Mouse (Mus musculus) small intestine, adult 2 months (tissue): ENCODE measurements around the gene Serpina12. TPM values are rescaled to one million over a fixed set of nuclear protein-coding genes. Genes with fewer than 3 reads are reported as not detected.

Experiments
- H3K27ac ChIP-seq: fragments of 200-500 bp; 2 replicates; pipeline ENCODE4 v1.5.1; 2012; ENCODE audit warnings: low read depth, low read length, control low read depth, inconsistent platforms; ENCODE audit not compliant: insufficient read depth
- H3K27me3 ChIP-seq: fragments of 200-500 bp; 2 replicates; pipeline ENCODE4 v1.6.1; 2012; ENCODE audit warnings: mild to moderate bottlenecking, moderate library complexity, low read length, inconsistent platforms; ENCODE audit not compliant: control insufficient read depth, insufficient read depth
- H3K36me3 ChIP-seq: fragments of 200-500 bp; 2 replicates; pipeline ENCODE4 v1.6.1; 2012; ENCODE audit warnings: mild to moderate bottlenecking, low read length, control low read depth, inconsistent platforms; ENCODE audit not compliant: control insufficient read depth, insufficient read depth
- H3K4me1 ChIP-seq: fragments of 200-500 bp; 2 replicates; pipeline ENCODE4 v1.6.1; 2012; ENCODE audit warnings: low read length, inconsistent platforms, mixed read lengths; ENCODE audit not compliant: control insufficient read depth, insufficient read depth, insufficient read length
- H3K4me3 ChIP-seq: fragments of 200-500 bp; 2 replicates; pipeline ENCODE4 v1.5.1; 2012; ENCODE audit warnings: low read depth, mild to moderate bottlenecking, control low read depth, inconsistent platforms, low read length, moderate library complexity
- CTCF ChIP-seq: fragments of 200-500 bp; IDR thresholded peaks from 2 replicates; pipeline ENCODE4 v1.5.1; 2012; ENCODE audit warnings: low read depth, mild to moderate bottlenecking, control low read depth, inconsistent platforms, low read length, moderate library complexity, mixed read lengths; ENCODE audit not compliant: insufficient replicate concordance, insufficient read length; ENCODE audit errors: extremely low read depth
- POLR2A ChIP-seq: fragments of 200-500 bp; IDR thresholded peaks from 2 replicates; pipeline ENCODE4 v1.6.1; 2012; ENCODE audit warnings: low read depth, mild to moderate bottlenecking, control low read depth, inconsistent platforms, low read length, moderate library complexity
- WGBS: fragments of 180-500 bp; shearing (Covaris S2); methylation state at CpG from one replicate; pipeline ENCODE4 v1.1.7; 2018; 5-methylcytosine and 5-hydroxymethylcytosine counted together
- polyA plus RNA-seq: library from polyadenylated mRNA; depleted of rRNA; stranded (reverse); fragments of >200 nt; gene quantifications from 2 replicates; pipeline ENCODE4 v1.2.3, GENCODE M21; 2012; rRNA removed

Gene Serpina12
- polyA plus RNA-seq, 1 experiment, result not detected

DNA sequence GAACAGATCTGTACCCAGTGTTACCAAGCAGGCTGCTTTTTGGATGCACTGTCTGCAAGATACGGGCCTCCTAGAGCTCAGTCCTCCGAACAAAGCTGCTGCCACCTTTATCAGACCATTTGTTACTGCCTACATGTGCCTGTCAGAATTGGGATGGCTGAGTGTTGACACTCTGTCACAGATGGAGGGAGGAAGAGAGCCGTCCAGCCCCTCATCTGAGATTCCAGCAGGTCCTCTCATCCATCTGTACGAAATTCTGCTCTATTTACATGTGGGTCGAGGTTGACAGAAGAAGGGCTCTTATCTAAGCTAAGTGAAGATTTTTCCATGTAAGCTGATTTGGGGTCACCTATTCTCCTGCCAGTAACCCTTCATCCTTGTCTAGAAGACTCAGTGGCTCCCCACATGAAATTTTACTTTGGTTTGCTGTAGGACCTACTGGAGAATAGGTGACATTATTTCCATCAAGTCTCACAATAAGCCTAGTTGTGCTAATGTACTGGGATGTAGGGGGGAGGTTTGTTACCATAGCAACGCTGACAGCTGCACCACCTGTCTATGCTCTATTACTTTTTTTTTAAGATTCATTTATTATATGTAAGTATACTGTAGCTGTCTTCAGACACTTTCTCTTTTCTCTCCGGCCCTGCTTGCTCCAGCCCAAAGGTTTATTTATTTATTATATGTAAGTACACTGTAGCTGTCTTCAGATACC lies 62.4 kb downstream of the Serpina12 start:
- WGBS, result 67% methylated on average over 7 of the region's 7 CpGs

More for the DNA sequence above, 62.4 kb downstream of the Serpina12 start:
- Histone ChIP-seq H3K27ac (no peak overlapping the region), H3K4me3 (no peak overlapping the region), H3K4me1 (no peaks in the 10 kb centered on the region), H3K36me3 (no peaks in the 10 kb centered on the region), H3K27me3 (no peaks in the 10 kb centered on the region; the same call in 1 of the 2 replicates)
- no peak for TF ChIP-seq CTCF
- TF ChIP-seq POLR2A, result no peak

Other genes with a start within 250 kb of the Serpina12 start
- 1.2 and 7.9 TPM in 2 replicates for gene Serpina1b, start 214.1 kb downstream of the Serpina12 start, polyA plus RNA-seq
- gene Serpina1a, start 180.9 kb downstream of the Serpina12 start, polyA plus RNA-seq, result 0.48 and 0.90 TPM in 2 replicates
- 0.20 and 0.84 TPM in 2 replicates for gene Serpina1c, start 139.6 kb downstream of the Serpina12 start, polyA plus RNA-seq
- gene Serpina1e, start 85.5 kb downstream of the Serpina12 start, polyA plus RNA-seq, result 0.55 and 0.84 TPM in 2 replicates
- 0.08 and 0.17 TPM in 2 replicates for gene Serpina11, start 54.5 kb downstream of the Serpina12 start, polyA plus RNA-seq
- 0.13 TPM in 1 of 2 replicates, not detected in the other for gene Serpina9, start 30.7 kb downstream of the Serpina12 start, polyA plus RNA-seq
- not detected in 2 replicates for gene Serpina5, start 56.7 kb upstream of the Serpina12 start, polyA plus RNA-seq
- gene Serpina3a, start 68.3 kb upstream of the Serpina12 start, polyA plus RNA-seq, result not detected in 2 replicates
- gene Serpina3b, start 83.6 kb upstream of the Serpina12 start, polyA plus RNA-seq, result not detected in 2 replicates
- gene Serpina3c, start 109.4 kb upstream of the Serpina12 start, polyA plus RNA-seq, result 0.11 and 0.14 TPM in 2 replicates
- 1.2 and 1.8 TPM in 2 replicates for gene Serpina3f, start 170.1 kb upstream of the Serpina12 start, polyA plus RNA-seq
- 7.4 and 17.5 TPM in 2 replicates for gene Serpina3g, start 191.8 kb upstream of the Serpina12 start, polyA plus RNA-seq
- gene Serpina3i, start 218.7 kb upstream of the Serpina12 start, polyA plus RNA-seq, result 0.13 TPM in 1 of 2 replicates, not detected in the other